Mouse (Mus musculus) G1E (cell line): ENCODE data around the gene Klk1b27.

Source experiments
- CTCF ChIP-seq: IDR thresholded peaks from 2 replicates; pipeline ENCODE4 v1.5.1; 2012; ENCODE audit warnings: low read depth, low read length, inconsistent platforms, mixed read lengths
- GATA1 ChIP-seq: IDR thresholded peaks from 2 replicates; pipeline ENCODE4 v1.6.1; 2012; ENCODE audit warnings: borderline replicate concordance, low read length, inconsistent platforms, mixed read lengths
- GATA2 ChIP-seq: IDR thresholded peaks from 2 replicates; pipeline ENCODE4 v1.6.1; 2012; ENCODE audit warnings: low read depth, low read length, inconsistent platforms, borderline replicate concordance
- POLR2AphosphoS5 ChIP-seq: IDR thresholded peaks from 2 replicates; pipeline ENCODE4 v1.6.1; 2012; ENCODE audit warnings: low read depth, low read length, inconsistent platforms; ENCODE audit not compliant: insufficient replicate concordance
- TAL1 ChIP-seq: conservative IDR thresholded peaks from 2 replicates; pipeline ENCODE4 v1.6.1; 2012; ENCODE audit warnings: low read depth, low read length, inconsistent platforms, mixed read lengths

DNA sequence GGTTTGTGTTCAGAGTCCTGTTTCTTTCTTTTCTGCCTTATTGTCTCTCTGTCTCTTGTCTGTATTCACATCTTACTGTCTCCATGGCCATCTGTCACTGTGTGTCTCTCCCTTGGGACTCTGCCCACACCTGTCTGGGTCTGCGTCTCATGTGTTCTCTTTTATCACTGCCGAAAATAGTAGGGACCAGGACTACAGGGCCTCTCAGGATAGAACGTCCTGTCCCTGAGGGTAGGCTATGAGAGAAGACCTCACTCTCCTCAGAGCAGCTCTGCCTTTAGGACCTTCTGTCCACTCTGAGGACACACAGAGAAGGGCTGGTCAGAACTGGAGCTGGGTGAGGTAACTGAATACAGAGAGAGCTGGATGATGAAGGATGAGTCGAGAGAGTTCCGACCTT is 37.0 kb upstream of the Klk1b27 start:
- no peak for TF ChIP-seq CTCF
- no peak for TF ChIP-seq TAL1
- TF ChIP-seq POLR2AphosphoS5: no peak
- no peak for TF ChIP-seq GATA2
- TF ChIP-seq GATA1: no peak
